Mouse (Mus musculus) hindbrain, embryonic 14.5 days (tissue): ENCODE data around the gene Ankrd44. TPM values are rescaled to one million over a fixed set of nuclear protein-coding genes. Genes with fewer than 3 reads are reported as not detected.
A peak's percentile ranks its signal among the peaks of the same experiment; 100 is the strongest.

Experiments
- ATAC-seq: fragments of 200-750 bp; cut with Nextera tagmentation; 2 replicates; pipeline ENCODE4 v1.8.0; 2017; ENCODE audit warnings: moderate number of reproducible peaks, mild to moderate bottlenecking, moderate TSS enrichment, moderate library complexity; ENCODE audit not compliant: low FRiP score
- DNase-seq: peaks from one replicate; pipeline ENCODE4 v3.0.0-alpha.2; 2015; ENCODE audit warnings: low spot score
- H3K27ac ChIP-seq: fragments of 300-500 bp; sonication (generic); 2 replicates; pipeline ENCODE4 v1.5.1; 2014; ENCODE audit warnings: mild to moderate bottlenecking, moderate library complexity
- H3K27me3 ChIP-seq: fragments of 300-500 bp; sonication (generic); 2 replicates; pipeline ENCODE4 v1.6.1; 2014; ENCODE audit warnings: mild to moderate bottlenecking, low read length, mixed read lengths; ENCODE audit not compliant: control insufficient read depth, insufficient read depth
- H3K36me3 ChIP-seq: fragments of 300-500 bp; sonication (generic); replicated peaks from 2 replicates; pipeline ENCODE4 v1.6.1; 2014; ENCODE audit not compliant: control insufficient read depth, insufficient read depth
- H3K4me1 ChIP-seq: fragments of 300-500 bp; sonication (generic); replicated peaks from 2 replicates; pipeline ENCODE4 v1.6.1; 2014; ENCODE audit warnings: antibody characterized with exemption, low read length, mixed read lengths; ENCODE audit not compliant: control insufficient read depth, insufficient read depth
- H3K4me2 ChIP-seq: fragments of 300-500 bp; sonication (generic); replicated peaks from 2 replicates; pipeline ENCODE4 v1.6.1; 2014; ENCODE audit warnings: mild to moderate bottlenecking, moderate library complexity
- H3K4me3 ChIP-seq: fragments of 300-500 bp; sonication (generic); replicated peaks from 2 replicates; pipeline ENCODE4 v1.5.1; 2014; ENCODE audit warnings: mild to moderate bottlenecking, low read length
- H3K9ac ChIP-seq: fragments of 300-500 bp; sonication (generic); 2 replicates; pipeline ENCODE4 v1.6.1; 2014
- H3K9me3 ChIP-seq: fragments of 300-500 bp; sonication (generic); 2 replicates; pipeline ENCODE4 v1.6.1; 2016; ENCODE audit warnings: low read length; ENCODE audit not compliant: control insufficient read depth
- WGBS: fragments of 180-500 bp; shearing (Covaris S2); extraction: QIAGEN DNeasy Blood & Tissue Kit; methylation state at CpG from one replicate; pipeline ENCODE4 v1.1.7; 2014; 5-methylcytosine and 5-hydroxymethylcytosine counted together
- polyA plus RNA-seq: library from polyadenylated mRNA; unstranded; fragments of >200 nt; fragmentation: Nextera tagmentation; extraction: Ambion mirVana; gene quantifications from 2 replicates; pipeline ENCODE4 v1.2.1, GENCODE M21; 2014

The Ankrd44 gene
- polyA plus RNA-seq, 1 experiment from 2014 or later: 30.0 TPM

- Histone ChIP-seq H3K36me3 (no peaks in the 10 kb centered on the region; the same call in 1 of the 2 replicates), H3K9ac (no peak overlapping the region), H3K4me3 (no peak overlapping the region), H3K27ac (no peak overlapping the region), H3K9me3 (no peaks in the 10 kb centered on the region), H3K27me3 (no peaks in the 10 kb centered on the region), H3K4me1 (no peaks in the 10 kb centered on the region), H3K4me2 (no peak overlapping the region)
- DNase-seq: no peak
- 65% methylated on average over 3 of the region's 3 CpGs for WGBS
- no peak for ATAC-seq
Measured at GRCm38 (mm10) chr1:54749516-54749915, 176.7 kb downstream of the Ankrd44 start.

- H3K9ac ChIP-seq: no peak overlapping the region
- H3K36me3 ChIP-seq: no peaks in the 10 kb centered on the region; the same call in 1 of the 2 replicates
- H3K27me3 ChIP-seq: no peaks in the 10 kb centered on the region
- H3K4me3 ChIP-seq: no peak overlapping the region
- DNase-seq (no peak), ATAC-seq (no peak)
- no peak overlapping the region for H3K27ac ChIP-seq
- H3K9me3 ChIP-seq: no peaks in the 10 kb centered on the region
- no peak overlapping the region for H3K4me2 ChIP-seq
- no peaks in the 10 kb centered on the region for H3K4me1 ChIP-seq
- WGBS: 73% methylated on average over 8 of the region's 8 CpGs
Measured at GRCm38 (mm10) chr1:54747785-54748420, 178.3 kb downstream of the Ankrd44 start.

DNA sequence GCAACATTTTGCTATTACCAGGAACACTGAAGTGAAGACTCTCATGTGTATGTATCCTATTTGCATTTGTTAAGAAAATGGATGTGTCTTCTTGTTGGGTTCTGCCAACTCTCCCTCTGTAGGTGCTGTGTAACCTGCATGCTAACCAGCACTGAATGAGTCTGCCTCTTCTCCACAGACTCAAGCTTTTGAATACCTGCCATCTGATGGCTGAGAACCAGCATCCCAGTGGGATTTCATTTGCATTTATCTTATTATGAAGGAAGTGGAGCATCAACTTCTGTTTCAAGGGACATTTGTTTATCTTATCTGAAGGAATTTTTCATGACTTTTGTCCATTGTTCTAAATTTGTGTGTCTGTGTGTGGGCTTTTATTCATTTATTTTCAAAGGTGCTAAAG is 180.5 kb downstream of the Ankrd44 start:
- no peak for DNase-seq
- no peaks in the 10 kb centered on the region for H3K9me3 ChIP-seq
- no peaks in the 10 kb centered on the region for H3K36me3 ChIP-seq
- H3K4me1 ChIP-seq: no peaks in the 10 kb centered on the region
- no peaks in the 10 kb centered on the region for H3K27me3 ChIP-seq
- ATAC-seq: no peak
- no peak overlapping the region for H3K27ac ChIP-seq
- no peak overlapping the region for H3K9ac ChIP-seq
- no peak overlapping the region for H3K4me3 ChIP-seq
- no peak overlapping the region for H3K4me2 ChIP-seq

GRCm38 (mm10) chr1:54744171-54744570 is 182.0 kb downstream of the Ankrd44 start:
- 93% methylated on average over 5 of the region's 5 CpGs for WGBS
- Histone ChIP-seq H3K9me3 (no peaks in the 10 kb centered on the region), H3K4me1 (no peaks in the 10 kb centered on the region), H3K9ac (no peak overlapping the region), H3K36me3 (no peaks in the 10 kb centered on the region), H3K4me3 (no peak overlapping the region), H3K27me3 (no peaks in the 10 kb centered on the region), H3K4me2 (no peak overlapping the region), H3K27ac (no peak overlapping the region)
- ATAC-seq (no peak), DNase-seq (no peak)

DNA sequence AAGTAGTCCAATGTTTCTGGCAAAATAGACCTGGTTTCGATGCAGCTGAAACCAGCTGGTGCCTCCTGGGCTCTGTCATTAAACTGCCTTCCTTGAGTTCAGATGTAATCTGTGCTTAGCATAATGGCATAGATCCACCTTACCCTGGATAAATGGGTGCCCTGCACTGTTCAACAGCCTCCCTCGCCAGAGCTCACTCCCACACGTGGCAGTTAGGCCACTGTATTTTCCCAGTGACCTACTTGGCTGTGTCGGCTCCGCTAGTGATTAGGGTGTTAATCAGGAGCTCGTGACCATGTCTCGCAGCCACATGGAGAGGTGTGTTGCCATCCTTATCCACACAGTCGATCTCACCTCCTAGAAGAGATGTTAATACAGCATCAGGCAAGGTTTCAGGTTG is 183.1 kb downstream of the Ankrd44 start:
- Histone ChIP-seq H3K9me3 (no peaks in the 10 kb centered on the region), H3K9ac (no peak overlapping the region), H3K27me3 (no peaks in the 10 kb centered on the region), H3K4me1 (no peaks in the 10 kb centered on the region), H3K27ac (no peak overlapping the region), H3K36me3 (no peaks in the 10 kb centered on the region), H3K4me2 (no peak overlapping the region), H3K4me3 (no peak overlapping the region)
- WGBS: 83% methylated on average over 8 of the region's 8 CpGs
- ATAC-seq: no peak
- DNase-seq: no peak

DNA sequence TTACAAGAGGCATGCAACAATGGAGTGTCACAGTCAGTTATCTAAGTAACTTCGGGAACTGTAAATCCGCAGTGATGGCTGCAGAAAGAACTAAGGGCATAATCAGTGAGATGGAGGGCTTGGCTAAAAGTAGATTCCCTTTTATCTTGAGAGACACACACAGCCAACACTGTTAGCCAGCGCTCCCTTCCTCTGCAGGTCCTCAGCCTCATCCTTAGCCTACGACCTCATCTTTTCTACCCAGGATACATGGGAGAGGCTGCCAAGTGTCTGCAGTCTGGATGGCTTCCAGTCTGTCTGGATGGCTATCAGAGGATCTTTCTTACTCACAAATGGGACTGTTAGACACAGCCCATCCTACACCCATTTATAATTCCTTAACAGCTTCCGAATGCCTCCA is 185.3 kb downstream of the Ankrd44 start:
- no peak for DNase-seq
- ATAC-seq: no peak

DNA sequence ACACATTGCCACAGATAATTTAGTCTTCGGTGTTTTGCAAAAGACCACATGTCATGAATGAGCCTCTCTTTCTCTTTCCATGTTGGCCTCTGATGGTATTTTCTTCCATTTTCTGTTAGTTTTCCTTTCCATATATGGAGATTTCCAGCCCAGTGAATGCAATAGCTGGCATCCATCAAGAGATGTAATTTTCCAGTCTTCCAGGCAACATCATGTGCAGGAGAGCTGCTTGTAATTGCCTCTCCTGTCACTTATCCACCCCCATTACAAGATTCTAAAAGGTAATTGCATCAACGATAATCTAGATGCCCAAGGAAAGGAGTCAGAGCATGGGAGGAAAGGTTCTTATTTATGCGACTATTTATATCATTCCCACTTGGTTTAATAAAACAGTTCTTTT is 188.7 kb downstream of the Ankrd44 start:
- peak overlapping the region; percentile 45; the same call in 1 of the 2 replicates for H3K27ac ChIP-seq

More for the DNA sequence above, 185.3 kb downstream of the Ankrd44 start:
- Histone ChIP-seq H3K4me2 (no peak overlapping the region), H3K27ac (no peak overlapping the region), H3K9ac (no peak overlapping the region), H3K36me3 (no peaks in the 10 kb centered on the region), H3K9me3 (no peaks in the 10 kb centered on the region), H3K4me1 (0 out of 2 replicates have a peak, but pooled peaks cover 4% of the 10 kb centered on the region), H3K27me3 (no peaks in the 10 kb centered on the region), H3K4me3 (no peak overlapping the region)
- WGBS: 84% methylated on average over 5 of the region's 5 CpGs

DNA sequence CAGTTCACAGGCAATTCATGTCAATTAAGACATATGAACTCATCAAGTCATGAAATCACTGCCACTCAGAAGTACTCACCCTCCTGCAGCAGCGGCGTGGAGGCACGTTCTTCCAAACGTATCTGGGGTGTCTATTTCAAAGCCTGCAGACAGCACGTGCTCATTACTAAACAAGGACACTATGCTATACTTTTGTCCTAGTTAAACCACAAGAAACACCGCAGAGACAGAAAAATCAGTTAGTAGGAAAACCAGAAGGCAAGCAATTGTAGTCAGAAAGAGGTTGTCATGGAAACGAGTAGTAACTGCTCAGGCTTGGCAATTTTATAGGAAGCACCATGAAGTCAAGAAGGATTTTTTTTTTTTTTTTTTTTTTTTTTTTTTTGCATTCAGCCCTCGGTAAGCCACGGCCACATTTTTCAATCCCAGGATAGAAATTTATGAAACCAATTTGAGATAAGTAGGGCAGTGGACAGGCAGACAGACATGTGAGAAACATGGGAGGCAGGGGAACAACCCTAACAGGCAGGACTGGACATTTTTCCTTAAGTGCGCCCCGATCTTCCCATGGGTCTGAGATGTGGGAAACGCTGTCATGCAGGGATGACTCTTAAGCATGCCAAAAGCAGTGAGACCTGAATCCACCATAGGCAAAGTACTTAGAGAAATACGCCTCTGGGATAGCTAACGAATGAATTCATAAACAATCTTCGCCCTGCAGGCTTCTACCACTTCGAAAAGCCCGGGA is 191.1 kb downstream of the Ankrd44 start:
- Histone ChIP-seq H3K4me2 (peak overlapping the region; percentile 24; the same call in 1 of the 2 replicates), H3K4me3 (no peak overlapping the region), H3K9me3 (no peaks in the 10 kb centered on the region), H3K27me3 (no peaks in the 10 kb centered on the region), H3K36me3 (0 out of 2 replicates have a peak, but pooled peaks cover 4% of the 10 kb centered on the region), H3K4me1 (peaks cover 33% of the 10 kb centered on the region), H3K27ac (peak overlapping the region; percentile 62), H3K9ac (0 out of 2 replicates have a peak overlapping the region, but pooled peaks have one; percentile 28)
- ATAC-seq (peak; percentile 46), DNase-seq (peak; percentile 62)
- 48% methylated on average over 17 of the region's 17 CpGs for WGBS

More for the DNA sequence above, 188.7 kb downstream of the Ankrd44 start:
- peaks cover 33% of the 10 kb centered on the region for H3K4me1 ChIP-seq
- no peak overlapping the region for H3K9ac ChIP-seq
- DNase-seq (no peak), ATAC-seq (no peak)
- H3K9me3 ChIP-seq: no peaks in the 10 kb centered on the region
- no peak overlapping the region for H3K4me3 ChIP-seq
- no peaks in the 10 kb centered on the region for H3K27me3 ChIP-seq
- no peak overlapping the region for H3K4me2 ChIP-seq
- H3K36me3 ChIP-seq: no peaks in the 10 kb centered on the region
- 73% methylated on average over 3 of the region's 3 CpGs for WGBS

GRCm38 (mm10) chr1:54729316-54729715 is 196.9 kb downstream of the Ankrd44 start:
- no peaks in the 10 kb centered on the region for H3K27me3 ChIP-seq
- no peaks in the 10 kb centered on the region for H3K9me3 ChIP-seq
- DNase-seq (no peak), ATAC-seq (no peak)
- no peak overlapping the region for H3K4me2 ChIP-seq
- WGBS: 91% methylated on average over 5 of the region's 5 CpGs
- H3K4me3 ChIP-seq: no peak overlapping the region
- H3K9ac ChIP-seq: no peak overlapping the region
- peaks cover 15% of the 10 kb centered on the region; the same call in 1 of the 2 replicates for H3K4me1 ChIP-seq
- H3K36me3 ChIP-seq: peaks cover 30% of the 10 kb centered on the region
- no peak overlapping the region for H3K27ac ChIP-seq
